ENCODE assay signal across 19 mouse cellular contexts in the genomic region with DNA sequence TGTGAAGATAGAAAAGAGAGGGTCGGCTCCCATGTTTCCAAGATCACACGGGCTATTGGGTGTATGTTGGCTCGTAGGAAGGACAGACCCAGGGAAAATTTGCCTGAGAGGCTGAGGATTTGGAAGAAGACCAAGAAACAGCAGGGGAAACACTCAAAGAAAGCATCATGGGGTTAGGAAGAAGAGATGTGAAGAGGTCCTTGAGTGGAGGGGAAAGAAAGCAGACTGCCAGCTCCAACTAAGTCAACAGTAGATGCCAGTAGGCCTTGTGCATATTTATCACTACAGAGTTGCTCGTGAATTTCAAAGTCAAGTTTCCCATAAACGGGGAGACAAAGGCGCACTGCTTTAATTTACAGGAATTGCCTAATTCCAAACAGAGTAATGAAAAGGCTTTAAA.
"Had no signal": no experiment of that assay in that cellular context is flagged by ENCODE, and none has a peak within 500 bp of the region (broad histone marks: within the 10 kb centered on the region; RNA-seq: fewer than 3 reads in every experiment).

No protein-coding gene starts in this region.

- H3K27ac ChIP-seq: liver, embryonic 12.5 days; liver, embryonic 14.5 days; lung, embryonic 15.5 days; midbrain, embryonic 10.5 days; midbrain, embryonic 12.5 days; neural tube, embryonic 13.5 days; neural tube, embryonic 15.5 days had no signal

- H3K27me3 ChIP-seq: lung, embryonic 15.5 days; midbrain, embryonic 12.5 days; neural tube, embryonic 13.5 days; neural tube, embryonic 15.5 days had no signal

- H3K4me3 ChIP-seq: liver, embryonic 12.5 days; lung, embryonic 15.5 days; midbrain, embryonic 10.5 days; midbrain, embryonic 12.5 days; myocyte; neural tube, embryonic 13.5 days; neural tube, embryonic 15.5 days had no signal

- H3K4me1 ChIP-seq: liver, embryonic 12.5 days; midbrain, embryonic 10.5 days; midbrain, embryonic 12.5 days; neural tube, embryonic 13.5 days; neural tube, embryonic 15.5 days had no signal

- ATAC-seq: liver, embryonic 12.5 days; midbrain, embryonic 16.5 days had no signal

- H3K9ac ChIP-seq: liver, embryonic 12.5 days; liver, embryonic 14.5 days; lung, embryonic 15.5 days; midbrain, embryonic 12.5 days; neural tube, embryonic 13.5 days; neural tube, embryonic 15.5 days had no signal

- H3K9me3 ChIP-seq: liver, embryonic 12.5 days; lung, embryonic 15.5 days; midbrain, embryonic 10.5 days; midbrain, embryonic 12.5 days; neural tube, embryonic 13.5 days; neural tube, embryonic 15.5 days had no signal

- H3K36me3 ChIP-seq: liver, embryonic 12.5 days; lung, embryonic 15.5 days; midbrain, embryonic 10.5 days; midbrain, embryonic 12.5 days; neural tube, embryonic 13.5 days; neural tube, embryonic 15.5 days had no signal

- DNase-seq: lung, postnatal 10 days; midbrain, embryonic 14.5 days; retina, postnatal 1 day; right cerebral cortex, adult 18-20 months; right cerebral cortex, postnatal 25 days; right cerebral cortex, postnatal 4 days; spleen, adult 18-20 months; thymus, adult 18-20 months; thymus, postnatal 14 days; thymus, postnatal 36 days had no signal

- H3K4me2 ChIP-seq: liver, embryonic 12.5 days; lung, embryonic 15.5 days; midbrain, embryonic 12.5 days; neural tube, embryonic 13.5 days; neural tube, embryonic 15.5 days had no signal
